Mouse (Mus musculus) bone marrow, adult 2 months (tissue): ENCODE results near the gene Hoxa11.

Source experiments
- CTCF ChIP-seq: fragments of 200-500 bp; IDR thresholded peaks from 2 replicates; pipeline ENCODE4 v1.5.1; 2011; ENCODE audit warnings: low read length, control low read depth; ENCODE audit not compliant: control insufficient read depth, insufficient read depth
- POLR2A ChIP-seq: fragments of 200-500 bp; IDR thresholded peaks from 2 replicates; pipeline ENCODE4 v1.6.1; 2011; ENCODE audit warnings: low read depth, mild to moderate bottlenecking, control low read depth, low read length, borderline replicate concordance; ENCODE audit not compliant: control insufficient read depth

DNA sequence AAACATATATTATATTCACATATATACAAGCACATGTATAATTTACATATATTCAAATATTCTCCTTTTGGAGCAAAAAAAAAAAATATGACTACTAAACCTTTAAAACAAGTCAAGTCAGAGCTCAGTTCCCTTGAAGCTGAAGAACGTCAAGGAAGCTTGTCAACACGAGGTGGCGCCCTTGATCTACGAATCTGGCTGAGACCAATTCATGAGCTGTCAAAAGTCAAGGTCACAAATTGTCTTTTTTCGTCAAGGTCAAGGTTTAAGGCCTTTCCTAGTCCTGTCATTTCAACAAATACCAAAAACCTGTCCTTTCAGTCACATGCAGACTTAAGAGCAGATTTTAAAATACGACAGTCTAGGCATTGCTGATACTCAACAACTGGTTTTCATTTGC, 11.3 kb upstream of the Hoxa11 start:
- TF ChIP-seq CTCF (peak; percentile 68), POLR2A (no peak)
